Mouse (Mus musculus) MEL (cell line): Measurements from ENCODE around the gene Asna1. TPM values are rescaled to one million over a fixed set of nuclear protein-coding genes. Genes with fewer than 3 reads are reported as not detected.
A peak's percentile ranks its signal among the peaks of the same experiment; 100 is the strongest.

ENCODE experiments used
- DNase-seq: peaks from one replicate; pipeline ENCODE4 v3.0.0; 2011; ENCODE audit warnings: low read depth, low spot score
- H3K27ac ChIP-seq: 2 replicates; pipeline ENCODE4 v1.5.1; 2012; ENCODE audit warnings: low read depth, mild to moderate bottlenecking, control low read depth, low read length, moderate library complexity; ENCODE audit not compliant: control insufficient read depth
- H3K27me3 ChIP-seq, 2 experiments: fragments of 150-350 bp in 1 of 2; sonication (generic) in 1 of 2; 2 replicates each; pipeline ENCODE4 v1.6.1; 2012; ENCODE audit warnings: low read length in 2 of 2, mild to moderate bottlenecking in 2 of 2, improper control_type of control experiment in 1 of 2, moderate library complexity in 1 of 2; ENCODE audit not compliant: insufficient read depth in 2 of 2, control insufficient read depth in 1 of 2
- H3K36me3 ChIP-seq, 2 experiments: 2 replicates each; pipeline ENCODE4 v1.6.1; 2012 to 2014; ENCODE audit warnings: low read length in 2 of 2, improper control_type of control experiment in 1 of 2, inconsistent platforms in 1 of 2, mild to moderate bottlenecking in 1 of 2; ENCODE audit not compliant: insufficient read depth in 2 of 2, control insufficient read depth in 1 of 2
- H3K4me1 ChIP-seq, 2 experiments: fragments of 150-350 bp in 1 of 2; sonication (generic) in 1 of 2; 2 replicates each; pipeline ENCODE4 v1.6.1; 2012; ENCODE audit warnings: low read length in 2 of 2, improper control_type of control experiment in 1 of 2, mild to moderate bottlenecking in 1 of 2; ENCODE audit not compliant: insufficient read depth in 2 of 2, control insufficient read depth in 1 of 2
- H3K4me3 ChIP-seq, 2 experiments: fragments of 150-350 bp in 1 of 2; sonication (generic) in 1 of 2; 2 replicates each; pipeline ENCODE4 v1.5.1; 2012; ENCODE audit warnings: low read depth in 2 of 2, low read length in 2 of 2, mild to moderate bottlenecking in 2 of 2, moderate library complexity in 2 of 2, control low read depth in 1 of 2, improper control_type of control experiment in 1 of 2; ENCODE audit not compliant: control insufficient read depth in 1 of 2, insufficient read depth in 1 of 2
- H3K79me2 ChIP-seq: 2 replicates; pipeline ENCODE4 v1.6.1; 2012; ENCODE audit warnings: mild to moderate bottlenecking, low read length, moderate library complexity; ENCODE audit not compliant: control insufficient read depth, poor library complexity, insufficient read depth
- H3K9ac ChIP-seq: 2 replicates; pipeline ENCODE4 v1.6.1; 2012; ENCODE audit warnings: low read depth, mild to moderate bottlenecking, control low read depth, low read length, moderate library complexity; ENCODE audit not compliant: control insufficient read depth, poor library complexity, severe bottlenecking
- H3K9me3 ChIP-seq: fragments of 150-350 bp; sonication (generic); replicated peaks from 2 replicates; pipeline ENCODE4 v1.6.1; 2012; ENCODE audit warnings: mild to moderate bottlenecking, low read length, improper control_type of control experiment, moderate library complexity; ENCODE audit not compliant: insufficient read depth
- CTCF ChIP-seq, 3 experiments: IDR thresholded peaks in 2 of 3; conservative IDR thresholded peaks in 1 of 3; 2 replicates each; pipeline ENCODE4 v1.5.1; 2011 to 2012; ENCODE audit warnings: low read length in 3 of 3, low read depth in 2 of 3, mild to moderate bottlenecking in 2 of 3, improper control_type of control experiment in 1 of 3, inconsistent platforms in 1 of 3, mixed read lengths in 1 of 3, moderate library complexity in 1 of 3; ENCODE audit not compliant: control insufficient read depth in 1 of 3, insufficient read depth in 1 of 3, poor library complexity in 1 of 3, severe bottlenecking in 1 of 3
- E2F4 ChIP-seq: IDR thresholded peaks from 2 replicates; pipeline ENCODE4 v1.6.1; 2011; ENCODE audit warnings: low read depth, low read length, improper control_type of control experiment, borderline replicate concordance
- ELF1 ChIP-seq: IDR thresholded peaks from 2 replicates; pipeline ENCODE4 v1.6.1; 2014; ENCODE audit warnings: low read depth, mild to moderate bottlenecking, inconsistent platforms, low read length, improper control_type of control experiment, moderate library complexity
- GATA1 ChIP-seq: IDR thresholded peaks from 2 replicates; pipeline ENCODE4 v1.6.1; 2011; ENCODE audit warnings: low read depth, low read length, improper control_type of control experiment
- HCFC1 ChIP-seq: IDR thresholded peaks from 2 replicates; pipeline ENCODE4 v1.6.1; 2012; ENCODE audit warnings: low read depth, mild to moderate bottlenecking, inconsistent platforms, low read length, improper control_type of control experiment, moderate library complexity
- JUND ChIP-seq: IDR thresholded peaks from 2 replicates; pipeline ENCODE4 v1.6.1; 2011; ENCODE audit warnings: low read depth, mild to moderate bottlenecking, improper control_type of control experiment, low read length
- KAT2A ChIP-seq: conservative IDR thresholded peaks from 2 replicates; pipeline ENCODE4 v1.6.1; 2012; ENCODE audit warnings: low read depth, low read length, improper control_type of control experiment, inconsistent platforms
- MAZ ChIP-seq: IDR thresholded peaks from 2 replicates; pipeline ENCODE4 v1.6.1; 2012; ENCODE audit warnings: low read depth, mild to moderate bottlenecking, inconsistent platforms, low read length, improper control_type of control experiment
- MEF2A ChIP-seq: IDR thresholded peaks from 2 replicates; pipeline ENCODE4 v1.6.1; 2014; ENCODE audit warnings: low read depth, mild to moderate bottlenecking, inconsistent platforms, low read length, improper control_type of control experiment; ENCODE audit not compliant: poor library complexity, insufficient replicate concordance, severe bottlenecking; ENCODE audit errors: extremely low read depth
- MXI1 ChIP-seq: IDR thresholded peaks from 2 replicates; pipeline ENCODE4 v1.6.1; 2011; ENCODE audit warnings: mild to moderate bottlenecking, low read depth, low read length, improper control_type of control experiment
- NRF1 ChIP-seq: IDR thresholded peaks from 2 replicates; pipeline ENCODE4 v1.6.1; 2014; ENCODE audit warnings: low read depth, mild to moderate bottlenecking, inconsistent platforms, low read length, improper control_type of control experiment, moderate library complexity; ENCODE audit not compliant: poor library complexity, insufficient read depth, severe bottlenecking
- RAD21 ChIP-seq: IDR thresholded peaks from 2 replicates; pipeline ENCODE4 v1.6.1; 2011; ENCODE audit warnings: mild to moderate bottlenecking, low read depth, low read length, improper control_type of control experiment
- SIN3A ChIP-seq: IDR thresholded peaks from 2 replicates; pipeline ENCODE4 v1.6.1; 2012; ENCODE audit warnings: low read length, improper control_type of control experiment, inconsistent platforms
- SMC3 ChIP-seq: IDR thresholded peaks from 2 replicates; pipeline ENCODE4 v1.6.1; 2011; ENCODE audit warnings: low read depth, low read length, improper control_type of control experiment
- TCF12 ChIP-seq: IDR thresholded peaks from 2 replicates; pipeline ENCODE4 v1.6.1; 2014; ENCODE audit warnings: low read depth, mild to moderate bottlenecking, inconsistent platforms, low read length, improper control_type of control experiment, moderate library complexity
- USF1 ChIP-seq: IDR thresholded peaks from 2 replicates; pipeline ENCODE4 v1.6.1; 2014; ENCODE audit warnings: low read depth, mild to moderate bottlenecking, inconsistent platforms, low read length, improper control_type of control experiment, moderate library complexity
- USF2 ChIP-seq, 2 experiments: IDR thresholded peaks; 2 replicates each; pipeline ENCODE4 v1.6.1; 2011 to 2012; ENCODE audit warnings: improper control_type of control experiment in 2 of 2, low read length in 2 of 2, borderline replicate concordance in 1 of 2, inconsistent platforms in 1 of 2, low read depth in 1 of 2, mild to moderate bottlenecking in 1 of 2; ENCODE audit not compliant: insufficient read depth in 1 of 2
- ZKSCAN1 ChIP-seq: IDR thresholded peaks from 2 replicates; pipeline ENCODE4 v1.6.1; 2012; ENCODE audit warnings: low read depth, mild to moderate bottlenecking, inconsistent platforms, low read length, improper control_type of control experiment, moderate library complexity
- ZNF384 ChIP-seq: IDR thresholded peaks from 2 replicates; pipeline ENCODE4 v1.6.1; 2012; ENCODE audit warnings: low read depth, mild to moderate bottlenecking, inconsistent platforms, low read length, improper control_type of control experiment
- polyA plus RNA-seq, 2 experiments: library from polyadenylated mRNA; stranded (reverse) in 1 of 2; unstranded in 1 of 2; fragments of >175 nt in 1 of 2; fragments of >200 nt in 1 of 2; gene quantifications; 2 replicates each; pipeline versions ENCODE4 v1.2.1 to v1.2.4; 2012; ENCODE audit warnings: low replicate concordance in 2 of 2, low read depth in 1 of 2; ENCODE audit not compliant: insufficient read length in 2 of 2, insufficient read depth in 1 of 2, missing spikeins in 1 of 2
- total RNA-seq: library from RNA; depleted of rRNA; stranded (reverse); fragments of 300-350 nt; gene quantifications from 2 replicates; pipeline ENCODE4 v1.2.3, GENCODE M21; 2012

Asna1 gene
- total and polyA plus RNA-seq, 3 experiments: 132 to 192 TPM; not detected in 1

GRCm38 (mm10) chr8:85026670-85027515 is 1.8 kb upstream of the Asna1 start, which contains the start of gene Trir (continued):
- TF ChIP-seq MAZ: no peak
- TF ChIP-seq CTCF (IDR thresholded peaks at IDR 0.05 in 2 of 3, conservative IDR thresholded peaks at IDR 0.05 in 1 of 3; ENCODE audit: control insufficient read depth in 1 of 3, insufficient read depth in 1 of 3, low read depth in 2 of 3, low read length in 3 of 3, poor library complexity in 1 of 3, severe bottlenecking in 1 of 3): no peak
- 0 out of 2 replicates have a peak, but pooled peaks have one; percentile 7 for TF ChIP-seq SMC3
- peak; percentile 90 for TF ChIP-seq HCFC1
- TF ChIP-seq SIN3A: peak; percentile 93
- peak; percentile 81 for TF ChIP-seq TCF12
- TF ChIP-seq E2F4: peak; percentile 96
- TF ChIP-seq USF2 (IDR thresholded peaks at IDR 0.05; ENCODE audit: borderline replicate concordance in 1 of 2, insufficient read depth in 1 of 2, low read depth in 1 of 2, low read length in 2 of 2): no peak
- TF ChIP-seq MEF2A: no peak
- TF ChIP-seq USF1: peak; percentile 49

- Histone ChIP-seq H3K27me3 (no peaks in the 10 kb centered on the region), H3K27ac (no peak overlapping the region), H3K79me2 (peaks cover 40% of the 10 kb centered on the region), H3K4me3 (peak overlapping the region in 1 of 2 experiments; percentile 91; a peak in 2 of 4 replicates), H3K9me3 (no peaks in the 10 kb centered on the region), H3K4me1 (peaks cover 9 to 14% of the 10 kb centered on the region in 2 experiments; a peak in 3 of 4 replicates), H3K36me3 (peaks cover 0 to 12% of the 10 kb centered on the region in 2 experiments; a peak in 3 of 4 replicates), H3K9ac (peak overlapping the region; percentile 90)
- TF ChIP-seq JUND (no peak), RAD21 (no peak), ZKSCAN1 (no peak), ZNF384 (no peak), ELF1 (no peak), NRF1 (no peak), MXI1 (no peak), GATA1 (no peak), MAZ (no peak), KAT2A (no peak)
- DNase-seq: no peak
Observed at GRCm38 (mm10) chr8:85023846-85024245, 1.2 kb downstream of the Asna1 start.
